Mouse (Mus musculus) myocyte (in vitro differentiated cells): ENCODE measurements around the gene Slc38a10. TPM values are rescaled to one million over a fixed set of nuclear protein-coding genes. Genes with fewer than 3 reads are reported as not detected.

Source experiments
- H3K27me3 ChIP-seq: one replicate; pipeline ENCODE4 v1.6.1; 2011; ENCODE audit not compliant: control insufficient read depth, insufficient read depth, insufficient read length
- H3K36me3 ChIP-seq: one replicate; pipeline ENCODE4 v1.6.1; 2011; ENCODE audit not compliant: control insufficient read depth, insufficient read depth
- H3K4me2 ChIP-seq: one replicate; pipeline ENCODE4 v1.6.1; 2011; ENCODE audit warnings: low read depth, control low read depth
- H3K4me3 ChIP-seq: one replicate; pipeline ENCODE4 v1.5.1; 2011; ENCODE audit warnings: mild to moderate bottlenecking, control low read depth, moderate library complexity
- H3K79me2 ChIP-seq: one replicate; pipeline ENCODE4 v1.6.1; 2011; ENCODE audit not compliant: control insufficient read depth, insufficient read depth
- H3ac ChIP-seq: one replicate; pipeline ENCODE4 v1.6.1; 2011; ENCODE audit not compliant: control insufficient read depth, insufficient read length
- CEBPB ChIP-seq: IDR thresholded peaks from 2 replicates; pipeline ENCODE4 v1.6.1; 2011; ENCODE audit warnings: mild to moderate bottlenecking, moderate library complexity; ENCODE audit not compliant: poor library complexity, insufficient read depth, severe bottlenecking
- E2F4 ChIP-seq: IDR thresholded peaks from one replicate; pipeline ENCODE4 v1.6.1; 2011; ENCODE audit warnings: mild to moderate bottlenecking, control low read depth, moderate library complexity; ENCODE audit not compliant: insufficient read depth
- MAX ChIP-seq: IDR thresholded peaks from one replicate; pipeline ENCODE4 v1.6.1; 2011; ENCODE audit warnings: low read depth, mild to moderate bottlenecking, control low read depth
- MYOD1 ChIP-seq, 3 experiments: IDR thresholded peaks; one replicate each; pipeline ENCODE4 v1.6.1; 2011; ENCODE audit warnings: control low read depth in 2 of 3, low read depth in 2 of 3, mild to moderate bottlenecking in 2 of 3, moderate library complexity in 1 of 3; ENCODE audit not compliant: insufficient read length in 2 of 3, control insufficient read depth in 1 of 3
- MYOG ChIP-seq, 3 experiments: IDR thresholded peaks; one replicate each; pipeline ENCODE4 v1.6.1; 2011; ENCODE audit warnings: control low read depth in 2 of 3, low read depth in 2 of 3, mild to moderate bottlenecking in 2 of 3; ENCODE audit not compliant: insufficient read length in 2 of 3, control insufficient read depth in 1 of 3, insufficient read depth in 1 of 3
- POLR2A ChIP-seq: IDR thresholded peaks from one replicate; pipeline ENCODE4 v1.6.1; 2011; ENCODE audit warnings: low read depth, mild to moderate bottlenecking, control low read depth, moderate library complexity; ENCODE audit not compliant: insufficient read length
- POLR2AphosphoS2 ChIP-seq: IDR thresholded peaks from one replicate; pipeline ENCODE4 v1.6.1; 2011; ENCODE audit warnings: low read depth, control low read depth; ENCODE audit not compliant: insufficient read length
- REST ChIP-seq: IDR thresholded peaks from one replicate; pipeline ENCODE4 v1.6.1; 2011; ENCODE audit warnings: mild to moderate bottlenecking, control low read depth, moderate library complexity; ENCODE audit not compliant: insufficient read depth, insufficient read length
- SRF ChIP-seq: IDR thresholded peaks from one replicate; pipeline ENCODE4 v1.6.1; 2011; ENCODE audit warnings: low read depth; ENCODE audit not compliant: control insufficient read depth, insufficient read length
- TCF12 ChIP-seq: IDR thresholded peaks from one replicate; pipeline ENCODE4 v1.6.1; 2011; ENCODE audit warnings: mild to moderate bottlenecking, control low read depth; ENCODE audit not compliant: poor library complexity, insufficient read depth, severe bottlenecking
- TCF3 ChIP-seq: IDR thresholded peaks from one replicate; pipeline ENCODE4 v1.6.1; 2011; ENCODE audit warnings: low read depth, control low read depth; ENCODE audit not compliant: insufficient read length
- USF1 ChIP-seq: IDR thresholded peaks from one replicate; pipeline ENCODE4 v1.6.1; 2011; ENCODE audit warnings: low read depth, mild to moderate bottlenecking, control low read depth, moderate library complexity
- polyA plus RNA-seq: library from polyadenylated mRNA; unstranded; fragments of >200 nt; fragmentation: generic; extraction: Trizol; gene quantifications from one replicate; pipeline ENCODE4 v1.2.1, GENCODE M21; 2012; ENCODE audit warnings: missing spikeins

Slc38a10 gene
- polyA plus RNA-seq, 1 experiment, result 97.9 TPM

DNA sequence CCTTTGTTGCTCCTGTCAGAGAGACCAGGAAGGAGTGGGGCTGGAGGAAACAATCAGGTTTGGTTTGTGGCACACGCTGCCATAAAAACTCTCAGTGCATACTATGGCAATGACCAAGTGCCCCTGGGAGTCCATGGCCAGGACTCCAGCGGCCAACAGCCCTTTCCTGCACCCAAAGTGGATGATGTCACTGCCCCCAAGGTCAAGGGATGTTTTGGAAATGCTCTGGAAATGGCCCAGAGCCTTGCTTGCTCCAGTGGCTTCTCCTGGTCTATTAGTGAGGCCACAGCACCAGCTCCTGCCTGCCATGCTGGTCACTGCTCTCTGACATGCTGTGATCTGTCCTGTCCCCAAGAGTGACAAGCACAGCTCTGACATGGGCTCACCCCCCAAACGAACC is 75.0 kb downstream of the Slc38a10 start:
- Histone ChIP-seq H3K79me2 (no peaks in the 10 kb centered on the region), H3K4me2 (no peak overlapping the region), H3ac (no peak overlapping the region), H3K4me3 (no peak overlapping the region), H3K36me3 (no peaks in the 10 kb centered on the region), H3K27me3 (no peaks in the 10 kb centered on the region)
- TF ChIP-seq SRF (no peak), CEBPB (no peak), REST (no peak), MYOG (IDR thresholded peaks at IDR 0.05; ENCODE audit: control insufficient read depth in 1 of 3, insufficient read depth in 1 of 3, insufficient read length in 2 of 3, low read depth in 2 of 3) (no peak), MYOD1 (IDR thresholded peaks at IDR 0.05; ENCODE audit: control insufficient read depth in 1 of 3, insufficient read length in 2 of 3, low read depth in 2 of 3) (no peak), TCF12 (no peak)

GRCm38 (mm10) chr11:120072986-120073647 is 78.0 kb downstream of the Slc38a10 start:
- Histone ChIP-seq H3K27me3 (no peaks in the 10 kb centered on the region), H3K79me2 (no peaks in the 10 kb centered on the region), H3K4me2 (no peak overlapping the region), H3ac (no peak overlapping the region), H3K36me3 (no peaks in the 10 kb centered on the region), H3K4me3 (no peak overlapping the region)
- TF ChIP-seq SRF (no peak), MYOG (IDR thresholded peaks at IDR 0.05; ENCODE audit: control insufficient read depth in 1 of 3, insufficient read depth in 1 of 3, insufficient read length in 2 of 3, low read depth in 2 of 3) (no peak), TCF12 (no peak), POLR2AphosphoS2 (no peak), REST (no peak), USF1 (no peak), E2F4 (no peak), TCF3 (no peak)

DNA sequence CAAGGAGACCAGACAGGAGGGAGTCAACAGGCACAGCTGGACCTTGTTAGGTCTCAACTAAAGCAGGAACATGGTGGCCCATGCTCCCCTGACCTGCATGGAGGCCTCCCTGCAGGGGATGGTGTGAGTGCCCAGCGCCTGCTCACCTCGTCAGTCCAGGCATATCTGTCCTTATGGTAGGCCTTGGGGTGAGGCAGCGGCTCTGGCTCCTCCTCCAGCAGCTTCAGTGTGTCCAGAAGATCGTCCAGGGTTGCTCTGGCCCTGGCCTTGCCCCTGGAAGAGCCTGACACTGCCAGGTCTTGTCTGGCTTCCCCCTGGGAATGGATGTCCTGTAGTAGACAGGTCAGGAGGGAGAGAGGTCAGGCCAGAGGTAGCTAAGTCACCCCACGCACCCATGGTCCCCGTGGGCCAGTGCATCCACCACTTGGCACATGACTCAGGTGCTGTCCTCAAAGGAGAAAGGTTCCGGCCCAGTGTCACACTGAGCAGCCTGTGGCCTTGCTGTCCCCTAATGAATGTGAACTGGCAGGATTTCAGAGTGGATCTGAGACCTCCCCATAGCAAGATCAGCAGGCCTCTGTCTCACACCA is 79.3 kb downstream of the Slc38a10 start:
- Histone ChIP-seq H3ac (no peak overlapping the region), H3K79me2 (no peaks in the 10 kb centered on the region), H3K4me2 (no peak overlapping the region), H3K4me3 (no peak overlapping the region), H3K27me3 (no peaks in the 10 kb centered on the region), H3K36me3 (no peaks in the 10 kb centered on the region)
- TF ChIP-seq CEBPB (no peak), MAX (no peak), MYOG (IDR thresholded peaks at IDR 0.05; ENCODE audit: control insufficient read depth in 1 of 3, insufficient read depth in 1 of 3, insufficient read length in 2 of 3, low read depth in 2 of 3) (no peak), REST (no peak), E2F4 (no peak), POLR2AphosphoS2 (no peak), USF1 (no peak)

DNA sequence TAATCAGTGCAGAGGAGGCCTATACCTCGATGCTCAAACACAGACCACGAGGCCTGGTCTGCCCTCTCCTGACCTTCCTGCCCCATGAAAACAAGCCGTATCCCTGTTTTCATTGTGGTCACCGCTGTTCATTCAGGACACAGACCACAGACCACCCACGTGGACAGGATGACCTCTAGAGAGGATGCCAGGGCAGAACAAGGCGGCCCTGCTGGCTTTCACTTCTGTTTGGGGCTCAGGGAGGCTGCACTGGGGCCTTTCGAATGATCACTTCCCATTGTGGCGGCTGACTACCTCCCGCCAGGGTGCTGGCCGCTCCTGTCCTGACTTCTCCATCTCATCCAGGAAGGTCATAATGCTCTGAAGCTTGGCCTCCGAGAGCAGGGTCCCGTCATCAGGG is 80.1 kb downstream of the Slc38a10 start:
- no peak overlapping the region for H3ac ChIP-seq
- H3K4me3 ChIP-seq, result no peak overlapping the region
- H3K27me3 ChIP-seq, result no peaks in the 10 kb centered on the region
- no peaks in the 10 kb centered on the region for H3K36me3 ChIP-seq
- no peak overlapping the region for H3K4me2 ChIP-seq
- TF ChIP-seq TCF12 (no peak), USF1 (no peak), CEBPB (no peak), POLR2A (no peak), SRF (no peak), REST (no peak), POLR2AphosphoS2 (no peak), MYOD1 (IDR thresholded peaks at IDR 0.05; ENCODE audit: control insufficient read depth in 1 of 3, insufficient read length in 2 of 3, low read depth in 2 of 3) (no peak), MAX (no peak), E2F4 (no peak), MYOG (IDR thresholded peaks at IDR 0.05; ENCODE audit: control insufficient read depth in 1 of 3, insufficient read depth in 1 of 3, insufficient read length in 2 of 3, low read depth in 2 of 3) (no peak), TCF3 (no peak)
- no peaks in the 10 kb centered on the region for H3K79me2 ChIP-seq

GRCm38 (mm10) chr11:120070286-120070930 is 80.7 kb downstream of the Slc38a10 start:
- no peaks in the 10 kb centered on the region for H3K36me3 ChIP-seq
- no peaks in the 10 kb centered on the region for H3K27me3 ChIP-seq
- TF ChIP-seq POLR2A, result no peak
- no peak for TF ChIP-seq SRF
- no peak for TF ChIP-seq MAX
- no peak for TF ChIP-seq USF1
- no peak for TF ChIP-seq REST
- no peak for TF ChIP-seq POLR2AphosphoS2
- no peak for TF ChIP-seq TCF3
- no peaks in the 10 kb centered on the region for H3K79me2 ChIP-seq
- no peak overlapping the region for H3K4me2 ChIP-seq
- no peak overlapping the region for H3K4me3 ChIP-seq
- no peak overlapping the region for H3ac ChIP-seq
